Mouse (Mus musculus): ENCODE data around the gene P2ry2.

The P2ry2 gene

GRCm38 (mm10) chr7:101027623-101028443 is 15.2 kb upstream of the P2ry2 start:
- no peak for DNase-seq (ENCODE audit: low spot score)

DNA sequence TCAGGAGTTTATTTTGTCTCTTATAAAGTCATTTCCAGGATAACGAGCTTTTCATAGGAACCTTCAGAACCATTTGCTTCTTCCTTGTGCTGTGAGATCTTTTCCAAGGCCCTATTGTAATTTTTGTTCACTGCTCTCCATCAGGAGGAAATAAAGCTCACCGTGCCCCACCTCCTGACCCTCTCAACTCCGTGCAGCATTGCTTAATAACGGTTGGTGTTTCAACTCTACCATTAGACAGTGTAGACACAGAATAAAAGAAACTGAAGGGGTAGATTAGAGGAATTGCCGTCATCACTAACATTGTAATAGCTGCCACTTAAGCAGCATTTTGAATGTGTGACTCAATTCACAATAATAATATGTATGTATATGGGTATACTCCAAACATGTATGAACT is 14.2 kb upstream of the P2ry2 start:
- DNase-seq (ENCODE audit: low spot score): no peak

DNA sequence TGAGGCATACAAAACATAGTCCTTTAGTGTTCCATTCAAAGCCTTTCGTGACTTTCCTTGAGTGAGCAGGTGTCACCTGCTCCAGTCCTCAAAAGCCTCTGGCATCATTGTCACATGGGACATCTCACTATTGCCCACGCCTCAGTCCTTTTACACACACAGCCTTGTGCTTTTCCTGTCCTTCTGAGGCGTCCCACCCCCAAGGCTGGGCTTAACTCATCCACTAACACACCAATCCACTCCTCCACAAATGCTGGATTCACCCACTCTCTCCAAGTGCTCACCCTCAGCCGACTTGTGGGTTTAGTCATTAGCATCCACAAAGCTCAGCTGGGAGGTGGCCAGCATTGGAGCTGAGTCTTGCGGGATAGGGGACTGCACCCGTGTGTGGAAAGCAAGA is 4.8 kb upstream of the P2ry2 start:
- no peak for DNase-seq (ENCODE audit: low spot score)

DNA sequence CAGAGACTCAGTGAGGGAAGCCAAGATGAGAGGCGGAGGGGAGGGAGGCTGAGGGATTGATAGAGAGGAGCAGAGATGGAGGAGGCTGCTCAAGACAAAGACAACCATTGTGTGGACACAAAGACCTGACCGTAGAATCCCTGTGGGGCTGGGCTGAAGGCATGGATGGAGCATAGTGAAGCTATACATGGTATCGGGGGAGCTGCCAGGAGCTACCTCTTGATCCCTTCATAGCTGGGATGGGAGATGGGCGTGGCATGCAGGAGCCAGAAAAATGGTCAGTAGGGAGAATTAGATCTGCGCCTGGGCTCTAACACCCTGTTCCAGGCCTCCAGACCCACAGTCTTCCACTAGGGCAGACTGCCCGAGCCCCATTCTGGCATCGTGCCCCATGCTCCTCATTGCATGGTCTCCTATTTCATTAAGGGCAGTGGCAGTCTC is 4.4 kb upstream of the P2ry2 start:
- no peak for DNase-seq (ENCODE audit: low spot score)

DNA sequence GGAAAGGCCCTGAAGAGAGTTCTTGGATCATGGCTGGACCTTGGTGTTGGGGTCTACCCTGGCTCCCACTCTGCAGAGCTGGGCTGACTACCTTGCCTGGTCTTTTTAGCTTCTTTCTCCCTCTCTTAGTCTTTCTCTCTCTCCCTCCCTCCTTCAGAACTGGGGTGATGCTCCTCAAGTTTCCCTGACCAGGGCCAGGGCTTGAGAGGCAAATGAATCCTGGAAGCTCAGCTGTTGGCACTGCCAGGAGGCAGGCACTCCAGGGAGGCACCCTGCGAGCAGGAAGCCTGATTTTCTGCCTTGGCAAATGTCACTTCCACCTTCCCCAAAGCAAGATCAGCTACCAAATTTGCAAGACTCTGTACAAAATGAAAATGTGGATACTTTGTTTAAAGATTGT is 2.3 kb upstream of the P2ry2 start:
- no peak for DNase-seq (ENCODE audit: low spot score)

- no peak for DNase-seq (ENCODE audit: low spot score)
Measured at GRCm38 (mm10) chr7:101014041-101014440, 1.4 kb upstream of the P2ry2 start.

DNA sequence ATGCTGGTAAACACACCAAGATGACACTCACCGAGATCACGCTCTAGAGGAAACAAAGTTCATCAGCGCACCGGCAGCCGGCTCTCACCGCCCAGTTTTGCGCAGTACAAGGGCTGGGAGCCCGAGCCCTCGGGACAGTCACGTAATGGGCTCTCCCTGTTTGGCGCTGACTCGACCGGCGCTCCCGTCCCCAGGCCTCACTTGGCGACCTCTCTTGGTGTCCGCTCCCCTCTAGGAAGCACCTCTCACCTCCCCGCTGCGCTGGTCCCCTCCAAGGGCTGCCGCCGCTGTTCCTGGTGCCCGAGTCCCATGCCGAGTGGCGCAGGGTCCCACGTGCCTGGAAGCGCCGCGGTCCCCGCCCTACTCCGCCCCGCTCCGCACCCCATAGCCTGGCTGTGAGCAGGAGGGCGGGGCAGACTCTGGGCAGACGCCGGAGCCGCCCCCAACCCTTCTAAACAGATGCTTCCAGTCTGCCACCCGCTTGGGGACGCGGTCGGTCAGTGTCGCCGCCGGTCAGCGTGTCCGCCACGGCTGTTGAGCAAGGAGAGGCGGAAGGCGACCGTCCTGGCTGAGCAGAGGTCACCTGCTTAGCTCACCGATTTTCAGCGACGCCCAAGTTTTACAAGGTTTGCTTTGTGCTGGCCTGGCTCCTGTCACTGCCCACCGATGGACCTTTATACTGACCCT is 842 bp downstream of the P2ry2 start:
- DNase-seq (ENCODE audit: low spot score): peak; percentile 46

DNA sequence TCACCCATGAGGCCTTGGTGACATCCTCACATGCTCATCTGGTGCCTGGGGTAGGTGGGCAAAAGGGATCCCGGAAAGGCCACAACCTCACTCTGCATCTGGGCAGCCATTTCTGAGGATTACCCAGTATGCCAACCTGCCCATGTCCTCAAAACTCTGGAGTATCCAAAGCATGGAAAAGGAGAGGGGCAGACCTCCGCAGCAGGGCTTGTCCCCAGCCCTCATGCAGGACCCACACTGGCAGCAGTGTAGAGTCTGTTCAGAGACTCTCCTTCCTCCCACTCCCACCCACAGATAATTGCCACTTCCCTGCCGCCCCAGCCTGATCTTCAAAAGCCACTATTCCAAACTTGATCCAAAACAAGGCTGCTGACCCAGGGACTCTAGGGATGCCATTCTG is 1.9 kb downstream of the P2ry2 start:
- DNase-seq (ENCODE audit: low spot score): no peak

- no peak for DNase-seq (ENCODE audit: low spot score)
Measured at GRCm38 (mm10) chr7:101006201-101006600, 6.5 kb downstream of the P2ry2 start.

- DNase-seq (ENCODE audit: low spot score): no peak
Measured at GRCm38 (mm10) chr7:101005119-101005518, 7.5 kb downstream of the P2ry2 start.

DNA sequence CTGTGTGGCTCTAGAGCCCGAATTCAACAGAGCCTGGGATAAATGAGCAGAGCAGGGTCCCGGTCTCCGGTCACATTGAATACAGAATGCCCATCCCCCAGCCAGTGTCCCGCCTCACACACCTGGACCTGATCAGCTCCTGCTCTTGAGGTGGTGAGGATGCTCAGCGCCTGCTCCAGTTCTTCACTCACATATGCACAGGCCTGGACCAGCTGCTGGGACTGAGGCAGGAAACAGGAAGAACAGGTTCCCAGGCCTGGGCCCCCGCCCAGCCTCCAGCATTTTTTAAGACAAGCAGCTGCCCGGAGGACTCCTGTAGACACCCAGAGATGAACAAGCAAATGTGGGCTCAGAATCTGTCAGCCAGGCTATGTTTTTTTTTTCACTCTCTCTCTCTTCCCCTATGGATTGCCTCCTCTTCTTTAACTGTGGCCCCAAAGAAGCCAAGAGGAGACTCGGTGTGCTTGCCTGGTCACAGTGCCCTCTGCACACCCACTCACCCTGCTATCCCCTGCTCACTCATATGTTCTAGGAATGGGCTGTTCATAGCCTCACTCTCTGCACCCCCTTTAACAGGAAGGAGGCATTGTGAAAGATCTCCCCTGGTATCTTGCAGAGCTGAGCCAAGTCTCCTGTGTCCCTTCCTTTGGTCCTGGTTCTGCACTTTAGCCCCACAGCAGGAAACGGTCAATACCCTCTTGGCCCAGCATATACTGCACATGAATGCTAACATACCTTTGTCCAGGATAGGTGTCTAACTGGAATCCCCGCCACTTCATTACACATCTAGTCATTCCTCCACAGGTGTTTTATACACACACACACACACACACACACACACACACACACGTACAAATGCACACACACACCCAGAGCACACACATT is 9.0 kb downstream of the P2ry2 start:
- no peak for DNase-seq (ENCODE audit: low spot score)

DNA sequence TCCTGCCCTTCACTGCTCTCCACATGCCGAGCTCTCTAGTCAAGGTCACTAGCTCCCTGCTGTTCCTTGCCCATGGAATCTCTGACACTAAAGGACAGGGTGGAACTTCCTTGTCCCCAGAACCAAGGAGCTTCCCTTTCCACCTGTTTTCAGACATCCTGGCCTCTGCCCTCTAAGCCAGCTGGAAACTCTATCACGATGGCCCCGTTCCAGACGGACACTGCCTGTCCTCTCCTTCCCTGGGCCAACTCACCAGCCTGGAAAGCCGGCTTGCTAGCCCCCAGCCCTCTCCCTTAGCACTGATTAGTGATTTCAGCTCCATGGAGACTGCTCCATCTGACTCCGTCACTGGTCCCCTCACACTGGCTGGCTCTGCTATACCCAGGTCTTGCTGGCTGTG is 10.4 kb downstream of the P2ry2 start:
- DNase-seq (ENCODE audit: low spot score): no peak

DNA sequence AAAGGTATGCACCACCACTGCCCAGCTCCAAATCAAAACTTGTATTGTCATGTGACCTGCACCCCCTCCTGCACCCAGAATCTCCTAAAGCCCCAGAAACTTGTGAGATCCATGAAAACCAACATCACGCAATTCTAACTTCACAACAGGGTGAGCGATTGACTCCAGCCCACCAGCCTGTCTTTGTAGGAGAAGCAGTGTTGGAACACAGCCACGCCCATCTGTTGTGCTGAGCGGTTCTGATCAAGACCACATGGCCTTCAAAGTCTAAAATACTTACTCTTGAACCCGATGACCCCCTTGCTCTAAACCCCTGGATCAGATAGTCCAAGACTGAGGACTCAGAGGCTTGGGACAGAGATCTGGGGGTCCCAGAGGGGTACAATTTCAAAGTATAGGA is 13.0 kb downstream of the P2ry2 start:
- no peak for DNase-seq (ENCODE audit: low spot score)

DNA sequence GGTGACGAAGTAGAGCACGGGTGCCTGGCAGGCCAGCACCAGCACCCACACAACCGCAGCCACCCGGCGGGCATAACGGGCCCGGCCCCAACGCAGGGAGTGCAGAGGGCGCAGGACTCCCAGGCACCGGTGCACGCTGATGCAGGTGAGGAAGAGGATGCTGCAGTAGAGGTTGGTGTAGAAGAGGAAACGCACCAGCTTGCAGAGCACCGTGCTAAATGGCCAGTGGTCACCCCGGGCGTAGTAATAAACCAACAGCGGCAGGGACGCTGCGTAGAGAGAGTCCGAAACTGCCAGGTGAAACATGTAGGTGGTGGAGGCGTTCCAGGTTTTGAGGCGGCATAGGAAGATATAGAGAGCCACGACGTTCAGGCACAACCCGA is 14.1 kb downstream of the P2ry2 start:
- DNase-seq (ENCODE audit: low spot score): no peak

GRCm38 (mm10) chr7:100997951-100998577 is 14.6 kb downstream of the P2ry2 start:
- no peak for DNase-seq (ENCODE audit: low spot score)

- no peak for DNase-seq (ENCODE audit: low spot score)
Measured at GRCm38 (mm10) chr7:100997215-100997614, 15.5 kb downstream of the P2ry2 start.

GRCm38 (mm10) chr7:100995951-100996350 is 16.7 kb downstream of the P2ry2 start:
- DNase-seq (ENCODE audit: low spot score): no peak

GRCm38 (mm10) chr7:100995260-100995864 is 17.3 kb downstream of the P2ry2 start:
- no peak for DNase-seq (ENCODE audit: low spot score)

DNA sequence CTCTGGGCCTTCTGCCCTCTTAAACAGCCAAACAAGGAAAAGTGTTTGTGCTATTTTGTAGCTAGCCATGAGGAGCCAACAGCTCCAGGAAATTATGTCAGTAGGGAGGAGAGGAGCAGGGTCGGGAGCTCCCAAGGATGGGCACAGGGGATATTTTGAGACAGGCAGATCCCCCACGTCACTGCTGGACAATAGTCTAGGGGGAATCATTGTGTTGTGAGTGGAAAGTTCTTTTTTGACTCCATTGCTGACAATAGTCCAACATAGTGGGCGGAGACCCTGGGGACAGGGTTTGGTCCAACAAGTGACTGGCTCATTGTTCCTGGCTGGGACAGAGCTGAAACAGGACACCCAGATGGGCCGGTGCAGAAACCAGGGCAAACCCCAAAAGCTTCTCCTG is 19.5 kb downstream of the P2ry2 start:
- DNase-seq (ENCODE audit: low spot score): no peak

- DNase-seq (ENCODE audit: low spot score): no peak
Measured at GRCm38 (mm10) chr7:100991972-100992371, 20.7 kb downstream of the P2ry2 start.

- no peak for DNase-seq (ENCODE audit: low spot score)
Measured at GRCm38 (mm10) chr7:100990636-100991311, 21.9 kb downstream of the P2ry2 start.
